Mouse (Mus musculus) midbrain, embryonic 13.5 days (tissue): Measurements from ENCODE around the gene Lgals1. TPM values are rescaled to one million over a fixed set of nuclear protein-coding genes. Genes with fewer than 3 reads are reported as not detected.

Source experiments
- ATAC-seq: fragments of 200-750 bp; cut with Nextera tagmentation; 2 replicates; pipeline ENCODE4 v1.8.0; 2017; ENCODE audit warnings: mild to moderate bottlenecking, moderate TSS enrichment, moderate library complexity
- H3K27ac ChIP-seq: fragments of 300-500 bp; sonication (generic); 2 replicates; pipeline ENCODE4 v1.5.1; 2015; ENCODE audit warnings: inconsistent platforms, mild to moderate bottlenecking, moderate library complexity
- H3K27me3 ChIP-seq: fragments of 300-500 bp; sonication (generic); 2 replicates; pipeline ENCODE4 v1.6.1; 2015; ENCODE audit warnings: mild to moderate bottlenecking, inconsistent platforms
- H3K36me3 ChIP-seq: fragments of 300-500 bp; sonication (generic); 2 replicates; pipeline ENCODE4 v1.6.1; 2015; ENCODE audit warnings: mild to moderate bottlenecking, inconsistent platforms
- H3K4me1 ChIP-seq: fragments of 300-500 bp; sonication (generic); replicated peaks from 2 replicates; pipeline ENCODE4 v1.6.1; 2015; ENCODE audit warnings: inconsistent platforms
- H3K4me2 ChIP-seq: fragments of 300-500 bp; sonication (generic); replicated peaks from 2 replicates; pipeline ENCODE4 v1.6.1; 2015; ENCODE audit warnings: moderate library complexity, mild to moderate bottlenecking, inconsistent platforms
- H3K4me3 ChIP-seq: fragments of 300-500 bp; sonication (generic); replicated peaks from 2 replicates; pipeline ENCODE4 v1.5.1; 2015; ENCODE audit warnings: mild to moderate bottlenecking, inconsistent platforms
- H3K9ac ChIP-seq: fragments of 300-500 bp; sonication (generic); replicated peaks from 2 replicates; pipeline ENCODE4 v1.6.1; 2015; ENCODE audit warnings: mild to moderate bottlenecking, inconsistent platforms
- H3K9me3 ChIP-seq: fragments of 300-500 bp; sonication (generic); 2 replicates; pipeline ENCODE4 v1.6.1; 2016; ENCODE audit warnings: mild to moderate bottlenecking, inconsistent platforms
- WGBS: fragments of 180-500 bp; shearing (Covaris S2); methylation state at CpG from one replicate; pipeline ENCODE4 v1.1.7; 2015; 5-methylcytosine and 5-hydroxymethylcytosine counted together
- polyA plus RNA-seq: library from polyadenylated mRNA; unstranded; fragments of >200 nt; fragmentation: Nextera tagmentation; extraction: Ambion mirVana; gene quantifications from 2 replicates; pipeline ENCODE4 v1.2.1, GENCODE M21; 2015

Lgals1 gene
- polyA plus RNA-seq, 1 experiment from 2014 or later, result 125 TPM

GRCm38 (mm10) chr15:78897488-78897887 is 29.0 kb upstream of the Lgals1 start:
- WGBS, result 90% methylated on average over 4 of the region's 4 CpGs
- H3K4me1 ChIP-seq, result peaks cover 23% of the 10 kb centered on the region
- no peaks in the 10 kb centered on the region for H3K9me3 ChIP-seq
- H3K9ac ChIP-seq, result no peak overlapping the region
- peaks cover 22% of the 10 kb centered on the region for H3K36me3 ChIP-seq
- H3K4me3 ChIP-seq, result no peak overlapping the region
- no peak overlapping the region for H3K4me2 ChIP-seq
- ATAC-seq, result no peak
- no peak overlapping the region for H3K27ac ChIP-seq
- H3K27me3 ChIP-seq, result peaks cover 39% of the 10 kb centered on the region

DNA sequence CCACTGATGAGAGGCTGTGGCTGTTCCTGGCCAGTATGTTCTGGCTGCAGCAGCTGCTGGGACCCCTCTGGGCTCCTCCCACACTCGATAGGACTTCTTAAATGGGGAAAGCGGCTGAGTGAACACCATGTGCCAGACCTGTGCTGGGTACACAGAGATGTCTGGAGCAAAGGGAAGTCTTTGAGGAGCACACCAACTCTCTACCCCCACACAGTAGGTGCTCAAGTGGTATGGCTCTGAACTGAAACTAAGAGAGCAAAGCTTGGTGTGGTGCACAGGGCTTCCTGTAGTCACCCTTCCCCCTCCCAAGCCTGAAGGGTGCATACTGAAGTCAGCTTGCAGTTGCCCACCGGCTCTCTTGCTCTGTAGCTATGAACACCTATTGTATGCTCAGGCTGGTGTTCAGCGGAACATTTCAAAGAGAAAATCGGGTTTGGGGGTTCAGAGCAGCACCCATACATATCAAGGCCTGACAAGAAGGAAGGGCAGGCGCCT is 28.0 kb upstream of the Lgals1 start:
- WGBS, result 63% methylated on average over 6 of the region's 6 CpGs
- ATAC-seq, result no peak

DNA sequence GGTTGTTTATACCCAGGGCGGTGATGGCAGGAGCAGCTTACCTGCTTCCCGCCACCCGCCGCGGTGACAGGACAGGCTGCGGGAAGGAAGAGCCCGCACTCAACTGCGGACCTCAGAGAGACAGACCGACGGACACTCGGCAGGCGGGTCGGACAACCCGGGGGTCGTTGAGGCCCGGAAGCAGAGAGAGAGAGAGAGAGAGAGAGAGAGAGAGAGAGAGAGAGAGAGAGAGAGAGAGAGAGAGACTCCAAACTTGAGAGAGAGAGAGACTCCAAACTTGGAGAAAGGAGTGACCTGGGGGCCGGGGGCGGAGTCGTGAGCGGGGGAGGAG is 27.2 kb upstream of the Lgals1 start, which contains the start of gene Gm49510:
Gene Gm49510 (plus strand): TSS at position 259 of the 331 bp plus-strand sequence.
- H3K27ac ChIP-seq, result no peak within 1 kb of the TSS
- peaks cover 39% of the 10 kb centered on the region for H3K27me3 ChIP-seq
- ATAC-seq, result no peak
- peak within 1 kb of the TSS; percentile 50 for H3K4me3 ChIP-seq
- peak within 1 kb of the TSS; percentile 68 for H3K9ac ChIP-seq
- H3K4me1 ChIP-seq, result peaks cover 17% of the 10 kb centered on the region
- no peaks in the 10 kb centered on the region for H3K9me3 ChIP-seq
- WGBS, result 0% methylated on average over 20 of the region's 20 CpGs
- peak within 1 kb of the TSS; percentile 93 for H3K4me2 ChIP-seq
- H3K36me3 ChIP-seq, result 0 out of 2 replicates have a peak, but pooled peaks cover 5% of the 10 kb centered on the region

More for the DNA sequence above, 28.0 kb upstream of the Lgals1 start:
- Histone ChIP-seq H3K27me3 (peaks cover 39% of the 10 kb centered on the region), H3K4me3 (no peak overlapping the region), H3K4me1 (peaks cover 23% of the 10 kb centered on the region), H3K4me2 (no peak overlapping the region), H3K9ac (no peak overlapping the region), H3K36me3 (peaks cover 12% of the 10 kb centered on the region), H3K27ac (no peak overlapping the region), H3K9me3 (no peaks in the 10 kb centered on the region)

DNA sequence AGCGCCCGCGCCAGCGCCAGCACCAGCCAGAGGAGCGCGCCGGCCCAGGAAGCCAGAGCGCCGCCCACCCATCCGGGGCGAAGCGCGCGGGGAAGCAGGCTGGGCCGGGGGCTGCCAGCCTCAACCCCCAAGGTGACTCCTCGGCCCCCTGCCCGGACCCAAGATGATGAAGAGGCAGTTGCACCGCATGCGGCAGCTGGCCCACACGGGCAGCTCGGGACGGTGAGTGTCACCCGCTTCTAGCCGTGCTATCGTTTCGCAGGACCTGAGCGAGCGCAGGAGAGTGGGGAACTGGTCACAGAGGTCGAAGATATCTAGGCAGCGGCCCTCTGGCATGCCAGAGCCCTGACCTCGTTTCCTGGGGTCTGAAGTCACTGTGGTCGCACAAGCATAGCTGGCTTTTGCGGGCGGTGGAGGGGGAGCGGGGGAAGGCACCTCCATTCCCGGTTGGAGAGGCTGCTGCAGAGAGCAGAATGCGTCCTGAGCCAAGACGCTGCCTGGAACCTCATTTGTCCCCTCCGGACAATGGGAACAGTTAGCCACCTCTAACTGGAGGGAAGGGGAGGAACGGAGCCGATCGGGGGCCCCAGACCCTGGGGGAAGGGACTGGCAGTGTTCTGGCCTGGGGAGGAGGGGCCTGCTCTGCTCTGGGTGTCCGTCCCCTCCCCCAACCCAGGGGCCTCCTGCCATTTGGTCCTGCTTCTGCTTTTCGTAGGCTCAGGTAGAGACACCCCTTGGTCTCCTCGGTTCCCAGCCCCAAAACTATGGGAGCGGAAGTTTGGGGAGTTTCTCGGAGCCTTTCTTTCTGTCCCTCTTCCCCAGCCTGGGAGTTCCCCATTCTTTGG is 26.6 kb upstream of the Lgals1 start, which contains the start of gene Sh3bp1:
Gene Sh3bp1 (plus strand): TSS at position 29 of the 845 bp plus-strand sequence.
- 0 out of 2 replicates have a peak, but pooled peaks cover under 1% of the 10 kb centered on the region for H3K36me3 ChIP-seq
- H3K4me1 ChIP-seq, result peaks cover 17% of the 10 kb centered on the region
- no peak within 1 kb of the TSS for H3K27ac ChIP-seq
- peak within 1 kb of the TSS; percentile 93 for H3K4me2 ChIP-seq
- H3K9ac ChIP-seq, result peak within 1 kb of the TSS; percentile 68
- H3K9me3 ChIP-seq, result no peaks in the 10 kb centered on the region
- under 1% methylated on average over 47 of the region's 47 CpGs for WGBS
- peak within 1 kb of the TSS; percentile 50 for H3K4me3 ChIP-seq
- H3K27me3 ChIP-seq, result peaks cover 39% of the 10 kb centered on the region
- 0 out of 2 replicates have a peak, but pooled peaks have one; percentile 40 for ATAC-seq

- Histone ChIP-seq H3K9ac (peak overlapping the region; percentile 33; the same call in 1 of the 2 replicates), H3K27me3 (peaks cover 39% of the 10 kb centered on the region), H3K36me3 (no peaks in the 10 kb centered on the region), H3K9me3 (no peaks in the 10 kb centered on the region), H3K4me3 (peak overlapping the region; percentile 50), H3K4me2 (peak overlapping the region; percentile 93), H3K4me1 (peaks cover 17% of the 10 kb centered on the region), H3K27ac (no peak overlapping the region)
- no peak for ATAC-seq
- 19% methylated on average over 18 of the region's 18 CpGs for WGBS
These were observed 25.7 kb upstream of the Lgals1 start for GRCm38 (mm10) chr15:78900585-78901421.

- WGBS, result 36% methylated on average over 8 of the region's 8 CpGs
- H3K27me3 ChIP-seq, result peaks cover 39% of the 10 kb centered on the region
- H3K36me3 ChIP-seq, result no peaks in the 10 kb centered on the region
- no peak overlapping the region for H3K27ac ChIP-seq
- peaks cover 17% of the 10 kb centered on the region for H3K4me1 ChIP-seq
- no peaks in the 10 kb centered on the region for H3K9me3 ChIP-seq
- peak overlapping the region; percentile 33; the same call in 1 of the 2 replicates for H3K9ac ChIP-seq
- ATAC-seq, result no peak
- H3K4me2 ChIP-seq, result no peak overlapping the region
- no peak overlapping the region for H3K4me3 ChIP-seq
These were observed 25.1 kb upstream of the Lgals1 start for GRCm38 (mm10) chr15:78901422-78901789.

GRCm38 (mm10) chr15:78903243-78903642 is 23.3 kb upstream of the Lgals1 start:
- H3K4me3 ChIP-seq, result no peak overlapping the region
- peaks cover 17% of the 10 kb centered on the region for H3K4me1 ChIP-seq
- H3K4me2 ChIP-seq, result no peak overlapping the region
- no peak overlapping the region for H3K27ac ChIP-seq
- peak; percentile 55; the same call in 1 of the 2 replicates for ATAC-seq
- H3K9ac ChIP-seq, result no peak overlapping the region
- H3K27me3 ChIP-seq, result peaks cover 38% of the 10 kb centered on the region
- WGBS, result 7% methylated on average over 2 of the region's 2 CpGs
- no peaks in the 10 kb centered on the region for H3K9me3 ChIP-seq
- no peaks in the 10 kb centered on the region for H3K36me3 ChIP-seq

GRCm38 (mm10) chr15:78908399-78908798 is 18.1 kb upstream of the Lgals1 start:
- Histone ChIP-seq H3K9ac (no peak overlapping the region), H3K36me3 (no peaks in the 10 kb centered on the region), H3K27ac (no peak overlapping the region), H3K4me1 (peaks cover 8% of the 10 kb centered on the region), H3K4me2 (no peak overlapping the region), H3K27me3 (no peaks in the 10 kb centered on the region), H3K9me3 (no peaks in the 10 kb centered on the region), H3K4me3 (no peak overlapping the region)
- ATAC-seq, result no peak
- WGBS, result 84% methylated on average over 7 of the region's 7 CpGs

GRCm38 (mm10) chr15:78908982-78909381 is 17.5 kb upstream of the Lgals1 start:
- Histone ChIP-seq H3K9me3 (no peaks in the 10 kb centered on the region), H3K27me3 (no peaks in the 10 kb centered on the region), H3K4me3 (no peak overlapping the region), H3K4me1 (peaks cover 8% of the 10 kb centered on the region), H3K4me2 (no peak overlapping the region), H3K36me3 (no peaks in the 10 kb centered on the region), H3K27ac (no peak overlapping the region), H3K9ac (no peak overlapping the region)
- 89% methylated on average over 8 of the region's 8 CpGs for WGBS
- no peak for ATAC-seq

- H3K27ac ChIP-seq, result no peak overlapping the region
- 36% methylated on average over 9 of the region's 9 CpGs for WGBS
- no peak overlapping the region for H3K4me2 ChIP-seq
- H3K9me3 ChIP-seq, result no peaks in the 10 kb centered on the region
- H3K36me3 ChIP-seq, result no peaks in the 10 kb centered on the region
- peaks cover 35% of the 10 kb centered on the region for H3K4me1 ChIP-seq
- H3K4me3 ChIP-seq, result no peak overlapping the region
- no peaks in the 10 kb centered on the region for H3K27me3 ChIP-seq
- ATAC-seq, result no peak
- no peak overlapping the region for H3K9ac ChIP-seq
These were observed 14.5 kb upstream of the Lgals1 start for GRCm38 (mm10) chr15:78912040-78912439.

GRCm38 (mm10) chr15:78913632-78914090 is 12.9 kb upstream of the Lgals1 start, which contains the start of gene Pdxp:
Gene Pdxp (plus strand): TSS chr15:78913919.
- Histone ChIP-seq H3K27ac (peak within 1 kb of the TSS; percentile 97), H3K27me3 (no peaks in the 10 kb centered on the region), H3K4me1 (peaks cover 38% of the 10 kb centered on the region), H3K36me3 (peaks cover 8% of the 10 kb centered on the region), H3K4me3 (peak within 1 kb of the TSS; percentile 65), H3K9ac (peak within 1 kb of the TSS; percentile 87), H3K9me3 (no peaks in the 10 kb centered on the region), H3K4me2 (peak within 1 kb of the TSS; percentile 89)
- ATAC-seq, result peak; percentile 92
- WGBS, result under 1% methylated on average over 51 of the region's 51 CpGs
